Mouse (Mus musculus) kidney, postnatal 36 days (tissue): ENCODE measurements around the gene BC024978.

Source experiments
- DNase-seq, 2 experiments: peaks; one replicate each; pipeline ENCODE4 v3.0.0; 2021 to 2022; ENCODE audit warnings: mixed read lengths in 2 of 2

BC024978 gene

DNA sequence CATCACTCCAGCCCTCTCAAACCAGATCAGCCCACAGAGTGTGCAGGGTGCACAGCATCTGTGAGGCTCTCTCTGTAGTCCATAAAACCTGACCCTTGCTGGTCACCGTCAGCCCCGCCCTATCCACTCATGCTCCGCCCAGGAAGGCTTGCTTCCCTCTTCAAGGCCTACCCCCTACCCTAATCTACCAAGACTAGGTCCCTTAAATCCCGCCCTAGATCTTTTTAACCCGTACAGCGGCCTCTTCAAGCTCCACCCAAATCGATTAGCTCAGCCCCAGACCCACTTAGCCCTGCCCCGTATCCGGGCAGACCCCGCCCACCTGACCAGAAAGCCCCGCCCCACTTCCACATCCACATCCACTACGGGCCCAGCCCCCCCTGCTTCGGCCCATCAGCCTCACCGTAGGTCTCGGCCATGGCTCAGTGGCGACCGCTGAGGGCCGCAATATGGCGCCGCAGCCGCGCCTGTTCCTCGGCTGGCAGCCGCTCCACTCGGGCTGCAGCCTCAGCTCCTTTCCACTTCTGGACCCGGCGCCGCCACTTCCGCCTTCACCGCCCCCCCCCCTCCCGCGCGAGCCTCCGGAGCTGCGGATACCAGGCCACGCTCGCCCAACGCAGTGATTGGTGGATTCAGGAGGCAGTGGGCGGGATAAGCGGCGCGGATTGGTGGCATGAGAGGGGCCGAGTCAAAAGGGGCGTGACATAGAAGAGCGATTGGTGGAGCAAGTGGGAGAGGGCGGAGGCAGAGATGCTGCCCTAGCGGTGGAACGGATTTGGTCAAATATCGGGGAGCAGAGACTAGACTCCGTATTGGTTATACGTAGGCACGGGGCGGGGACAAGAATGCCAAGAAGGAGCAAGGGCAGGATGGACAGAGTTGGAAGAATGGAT lies 17.0 kb upstream of the BC024978 start, which contains the start of gene Rab4b:
Gene Rab4b, minus strand, starts transcription at position 573 of the 893 bp plus-strand sequence.
- peak; percentile 99 to 100 for DNase-seq

DNA sequence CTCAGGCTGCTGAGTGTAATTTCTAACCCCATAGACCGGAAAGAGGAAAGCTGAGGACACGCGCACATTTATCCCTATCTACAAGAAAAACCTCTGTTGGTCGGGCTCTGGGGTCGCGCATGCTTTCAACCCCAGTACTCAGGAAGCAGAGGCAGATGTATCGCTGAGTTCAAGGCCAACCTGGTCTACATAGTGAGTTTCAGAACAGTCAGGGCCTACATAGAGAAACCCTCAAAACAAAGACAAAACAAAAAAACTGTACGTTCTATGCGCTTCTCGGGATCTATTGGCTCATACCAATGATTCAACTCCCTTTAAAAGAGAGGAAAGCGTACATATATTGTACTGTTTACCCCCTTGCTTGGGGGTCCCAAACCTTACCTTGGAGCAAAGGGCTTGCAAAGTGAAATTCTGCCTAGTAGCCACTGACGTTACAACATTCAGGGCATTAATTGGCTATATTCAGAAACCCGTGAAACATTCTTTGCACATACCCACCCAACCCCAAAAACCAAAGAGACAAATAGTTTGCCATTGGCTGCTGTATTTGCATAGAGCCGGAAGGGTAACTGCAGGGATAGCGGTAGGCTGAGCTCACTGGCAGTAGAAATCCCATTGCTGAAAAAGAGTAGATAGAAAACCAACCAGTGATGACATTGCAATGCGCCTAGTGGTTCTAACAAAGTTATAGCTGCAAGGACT lies 16.2 kb upstream of the BC024978 start:
- no peak for DNase-seq

DNA sequence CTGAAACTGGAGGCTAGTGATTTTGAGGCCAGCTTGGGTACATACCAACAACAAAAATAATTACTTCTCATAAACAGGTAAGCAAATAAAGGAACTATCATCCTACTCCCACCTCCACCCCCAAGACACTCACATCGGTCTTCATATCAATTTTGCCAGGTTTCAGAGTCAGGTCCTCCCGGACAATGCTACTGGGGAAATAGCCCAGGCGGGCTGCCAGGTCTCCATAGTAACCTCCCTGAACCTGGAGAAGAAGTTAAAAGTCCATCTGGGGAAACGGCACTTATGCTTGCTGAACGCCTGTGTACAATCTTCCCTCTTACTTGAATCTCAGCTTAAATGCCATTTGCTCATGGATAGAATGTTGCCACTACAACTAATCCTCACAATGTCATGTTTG lies 15.5 kb upstream of the BC024978 start:
- peak; percentile 93 to 94 for DNase-seq

DNA sequence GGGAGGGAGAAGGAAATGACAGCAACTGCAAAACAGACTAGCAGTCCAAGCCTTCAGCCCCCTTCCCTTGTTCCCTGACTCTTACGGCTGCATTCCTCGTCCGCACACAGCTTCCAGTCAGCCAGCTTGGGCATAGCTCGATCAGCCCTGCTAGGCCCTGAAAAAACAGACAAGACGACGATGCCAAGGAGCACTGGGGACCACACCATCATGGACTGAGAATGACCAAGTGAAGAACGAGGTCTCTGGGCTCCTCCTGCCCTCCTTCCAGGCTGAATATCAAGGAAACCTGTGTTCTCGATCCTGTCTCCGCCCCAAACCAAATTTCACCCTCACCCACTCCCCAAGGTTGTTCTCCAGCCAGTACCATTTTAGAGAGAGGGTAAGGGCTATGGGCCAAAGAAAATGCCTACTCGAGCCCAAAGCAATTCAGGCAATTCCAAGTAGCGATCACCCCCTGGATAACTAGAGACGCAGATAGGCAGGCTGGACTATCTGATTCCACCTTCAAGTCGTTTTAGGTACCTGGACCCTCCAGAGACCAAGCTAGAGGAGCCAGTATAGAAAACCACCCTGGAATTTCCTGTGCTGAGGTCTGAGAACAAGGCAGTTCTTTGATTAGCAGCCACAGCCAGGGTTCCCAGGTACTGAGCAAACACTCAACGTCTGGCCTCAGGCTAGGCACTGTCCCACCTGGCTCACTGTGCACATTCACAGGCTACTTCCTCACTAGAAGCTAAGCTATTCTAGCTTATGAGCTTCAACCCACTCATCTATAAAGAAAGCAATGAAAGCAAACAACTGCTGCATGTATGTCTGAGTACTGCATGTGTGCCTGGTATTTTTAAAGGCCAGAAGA lies 14.5 kb upstream of the BC024978 start, which contains the start of the genes Gm21983 and Mia:
Gene Gm21983, minus strand, starts transcription at position 250 of the 859 bp plus-strand sequence.
Gene Mia, minus strand, starts transcription at position 321 of the 859 bp plus-strand sequence.
- no peak for DNase-seq

DNA sequence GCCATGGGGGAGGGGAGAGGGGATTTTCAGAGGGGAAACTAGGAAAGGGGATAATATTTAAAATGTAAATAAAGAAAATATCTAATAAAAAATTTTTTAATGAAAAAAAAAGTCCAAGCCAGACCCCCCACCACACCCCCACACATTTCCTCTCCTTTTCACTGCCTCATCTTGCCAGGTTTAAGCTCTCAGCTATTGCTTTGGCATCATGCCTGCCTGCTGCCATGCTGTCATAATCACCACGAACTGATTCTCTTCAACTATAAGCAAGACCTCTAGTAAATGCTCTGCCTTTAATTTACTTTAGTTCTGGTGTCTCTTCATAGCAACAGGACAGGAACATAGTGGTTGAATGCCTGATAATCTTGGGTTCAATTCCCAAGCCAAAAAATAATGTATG lies 13.1 kb upstream of the BC024978 start:
- DNase-seq, result no peak

DNA sequence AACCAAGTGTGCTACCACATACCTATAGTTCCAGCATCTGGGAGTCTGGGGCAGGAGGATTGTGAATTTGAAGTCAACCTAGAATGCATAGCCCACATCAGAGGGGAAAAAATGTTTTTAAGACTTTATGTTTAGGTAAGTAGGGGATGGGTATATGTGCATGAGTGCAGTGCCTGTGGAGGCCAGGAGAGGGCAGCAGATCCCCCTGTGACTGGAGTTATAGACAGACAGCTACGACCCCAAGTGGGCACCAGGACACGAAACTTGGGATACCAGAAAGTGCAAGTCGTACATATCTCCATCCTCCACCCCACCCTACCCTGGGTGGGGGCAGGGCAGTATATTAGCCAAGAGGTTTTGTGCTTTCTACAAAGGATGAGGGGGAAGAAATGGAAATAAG lies 10.6 kb upstream of the BC024978 start:
- peak in 1 of 2 experiments; percentile 68 for DNase-seq

DNA sequence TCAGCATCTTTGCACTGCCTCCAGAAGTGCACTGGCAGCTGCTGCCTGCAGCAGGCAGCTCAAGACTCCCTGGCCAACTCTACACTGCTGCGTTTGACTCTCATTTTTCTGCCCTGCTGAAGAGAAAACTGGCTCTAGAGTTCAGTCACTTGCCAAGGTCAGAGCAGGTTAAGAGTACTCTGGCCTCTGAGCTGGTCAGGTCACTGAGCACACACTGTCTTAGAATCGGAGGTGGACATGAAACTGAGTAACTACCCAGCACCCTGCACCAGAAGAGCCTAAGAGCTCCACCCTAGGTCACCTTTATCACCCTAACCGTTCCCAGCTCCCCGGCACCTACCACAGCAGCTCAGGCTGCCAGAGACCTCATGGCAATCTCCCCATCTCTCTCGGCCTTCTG lies 9.6 kb upstream of the BC024978 start:
- peak in 1 of 2 experiments; percentile 48 for DNase-seq

DNA sequence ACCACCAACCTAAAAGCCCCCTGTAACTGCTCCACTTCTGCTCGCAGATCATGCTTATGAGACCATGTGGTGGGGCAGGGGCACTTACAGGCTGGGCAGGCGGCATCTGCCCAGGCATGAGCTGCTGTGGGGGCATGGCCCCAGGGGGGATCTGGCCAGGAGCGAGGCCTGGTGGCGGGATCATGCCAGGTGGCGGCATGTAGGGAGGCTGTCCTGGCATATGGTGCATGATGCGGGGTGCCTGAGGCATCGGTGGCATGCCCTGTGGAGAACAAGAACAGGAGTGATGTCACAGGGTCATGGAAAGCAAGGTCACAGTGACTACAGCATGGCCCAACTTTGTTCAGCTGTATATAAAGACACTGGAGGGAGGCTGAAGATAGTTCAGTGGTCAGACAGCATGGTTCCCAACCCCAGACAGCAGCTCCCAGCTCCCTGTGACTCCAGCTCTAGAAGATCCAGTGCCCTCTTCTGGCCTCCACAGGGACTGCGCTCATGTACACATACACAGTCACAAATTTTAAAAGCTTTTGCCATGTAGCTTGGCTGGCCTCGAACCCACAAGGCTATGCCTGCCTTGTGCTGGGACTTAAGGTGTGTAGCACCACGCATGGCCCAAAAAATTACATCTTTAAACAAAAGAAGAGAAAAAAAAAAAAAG lies 6.2 kb upstream of the BC024978 start:
- DNase-seq, result peak in 1 of 2 experiments; percentile 46

DNA sequence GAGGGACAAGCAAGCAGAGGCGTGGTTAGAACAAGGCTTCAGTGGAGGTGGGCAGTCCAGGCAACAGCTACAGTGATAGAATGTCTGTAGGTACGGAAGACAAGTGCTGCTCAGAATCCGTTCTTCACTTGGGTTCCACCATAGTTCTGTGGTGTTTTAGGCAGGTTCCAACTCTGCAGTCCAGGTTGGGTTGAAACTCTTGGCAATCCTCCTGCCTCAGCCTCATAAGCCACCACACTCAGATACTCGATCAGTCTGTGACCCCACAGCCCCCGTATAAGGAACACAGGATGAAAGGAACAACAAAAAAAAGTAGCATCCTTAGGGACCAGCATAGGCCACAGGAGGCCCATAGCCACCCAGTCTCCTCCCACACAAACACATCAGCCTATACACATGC lies 3.1 kb upstream of the BC024978 start:
- no peak for DNase-seq

DNA sequence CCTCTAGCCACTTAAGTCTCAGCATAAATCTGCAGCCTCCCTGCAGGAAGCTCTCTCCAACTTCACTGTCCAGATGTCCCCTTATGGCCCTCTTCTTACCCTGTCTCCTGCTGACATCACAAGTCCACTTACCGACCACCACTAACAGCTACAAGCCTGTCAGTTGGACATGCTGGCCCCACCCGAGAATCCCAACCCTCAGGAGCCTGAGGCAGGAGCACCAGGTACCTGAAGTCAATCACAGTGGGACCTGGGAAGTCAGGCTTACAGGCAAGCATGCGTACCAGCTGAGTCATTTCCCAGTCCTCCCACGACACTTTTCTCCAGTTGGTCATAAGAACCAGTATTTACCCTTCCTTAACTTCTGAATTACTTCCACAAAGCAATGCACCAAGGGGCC lies 1.9 kb upstream of the BC024978 start:
- DNase-seq, result no peak

DNA sequence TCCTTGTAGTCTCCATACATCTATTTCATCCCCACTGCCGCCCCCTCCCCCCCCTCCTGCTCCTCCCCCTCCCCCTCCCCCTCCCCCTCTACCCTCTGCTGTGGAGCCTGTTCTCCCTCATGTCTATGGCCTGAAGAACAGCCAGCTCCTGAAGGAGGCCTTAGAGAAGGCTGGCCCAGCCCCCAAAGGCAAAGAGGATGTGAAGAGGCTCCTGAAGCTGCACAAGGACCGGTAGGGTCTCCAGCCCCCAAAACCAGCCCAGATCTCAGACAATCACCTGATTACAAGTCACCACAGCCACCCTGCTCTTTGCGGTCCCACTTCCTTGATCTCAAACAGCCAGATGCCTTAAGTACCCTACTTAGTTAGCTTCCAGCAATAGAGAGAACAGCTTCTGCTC lies 1.6 kb downstream of the BC024978 start:
- DNase-seq, result no peak

DNA sequence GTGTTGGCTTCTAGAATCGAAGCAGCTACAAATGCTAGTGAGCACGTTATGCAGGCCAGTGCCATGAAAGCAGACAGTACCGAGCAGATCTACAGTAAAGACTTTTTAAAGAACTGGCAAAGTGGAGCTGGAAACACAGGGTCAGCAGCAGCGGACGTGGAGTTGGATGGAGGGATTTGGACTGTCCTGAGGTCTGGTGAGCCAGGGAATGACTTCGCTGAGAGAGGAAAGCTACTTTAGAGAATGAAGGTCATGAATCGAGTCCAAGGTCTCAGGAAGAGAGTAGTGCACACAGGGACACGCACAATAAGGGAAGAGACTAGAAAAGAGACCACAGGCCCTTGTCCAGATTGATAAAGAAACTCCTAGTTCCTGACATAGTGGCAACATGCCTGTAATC lies 2.1 kb downstream of the BC024978 start:
- no peak for DNase-seq

DNA sequence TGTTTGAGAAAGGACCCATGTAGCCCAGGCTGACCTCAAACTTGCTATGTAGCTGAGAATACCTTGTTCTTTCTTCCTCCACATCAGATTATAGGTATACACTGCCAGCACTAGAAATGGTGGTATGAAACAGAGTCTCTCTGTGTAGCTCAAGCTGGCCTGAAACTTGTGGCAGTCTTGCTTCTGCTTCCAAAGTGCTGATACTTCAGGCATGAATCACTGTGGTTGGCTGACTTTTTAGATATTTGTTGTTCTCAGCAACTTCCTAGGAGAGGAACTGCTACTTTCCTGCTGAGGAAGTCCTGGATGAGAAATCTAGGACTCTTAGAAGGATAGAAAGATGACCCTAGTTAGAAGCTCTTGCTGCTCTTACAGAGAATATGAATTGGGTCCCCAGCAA lies 2.8 kb downstream of the BC024978 start:
- DNase-seq, result no peak

DNA sequence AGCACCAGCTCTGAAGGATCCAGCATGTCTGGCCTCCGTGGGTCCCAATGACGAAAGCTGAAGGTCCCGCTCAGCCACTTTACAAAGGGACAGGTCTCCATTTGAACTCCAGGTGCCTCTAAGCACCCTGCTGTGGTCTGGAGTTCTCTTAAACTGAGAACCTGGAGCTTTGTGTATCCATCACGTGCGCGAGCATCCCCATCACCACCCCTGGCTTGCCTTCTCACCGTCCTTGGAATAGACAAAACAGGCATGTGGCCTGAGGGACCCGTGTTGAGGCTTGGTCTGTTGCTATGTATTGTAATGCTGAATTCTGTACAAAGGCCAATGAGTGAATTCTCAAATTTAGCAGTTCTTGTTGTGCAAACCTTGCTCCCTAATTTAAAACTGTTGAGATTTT lies 3.2 kb downstream of the BC024978 start:
- no peak for DNase-seq

DNA sequence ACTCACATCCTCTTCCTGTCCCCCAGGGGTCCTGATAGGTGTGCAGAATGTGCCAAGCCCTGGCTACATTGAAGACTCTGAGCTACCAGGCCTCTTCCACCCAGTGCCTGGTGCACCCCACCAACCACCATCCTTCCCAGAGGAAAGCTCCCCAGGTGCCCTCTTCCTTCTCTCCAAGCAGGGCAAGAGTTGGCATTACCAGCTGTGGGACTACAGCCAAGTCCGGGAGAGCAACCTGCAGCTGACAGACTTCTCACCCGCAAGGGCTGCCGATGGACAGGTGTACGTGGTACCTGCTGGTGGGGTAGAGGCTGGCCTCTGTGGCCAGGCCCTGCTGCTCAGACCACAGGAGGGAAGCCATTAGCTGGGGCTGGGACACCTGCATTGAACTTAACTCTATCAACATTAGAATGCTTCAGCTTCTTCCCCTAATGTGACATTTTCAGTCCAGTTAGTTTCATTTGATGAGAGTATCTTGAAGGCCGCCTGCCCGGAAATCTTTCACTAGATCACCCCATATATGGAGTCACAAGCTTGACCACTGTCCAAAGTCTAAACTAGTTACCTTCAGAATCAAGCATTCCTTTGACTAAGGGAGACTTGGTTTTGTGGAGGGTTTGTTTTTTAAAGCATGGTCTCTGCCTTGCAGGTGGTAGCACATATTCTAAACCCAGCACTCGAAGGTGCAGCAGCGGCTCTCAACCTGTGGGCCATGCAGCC lies 8.3 kb downstream of the BC024978 start:
- DNase-seq, result peak; percentile 49 to 60

DNA sequence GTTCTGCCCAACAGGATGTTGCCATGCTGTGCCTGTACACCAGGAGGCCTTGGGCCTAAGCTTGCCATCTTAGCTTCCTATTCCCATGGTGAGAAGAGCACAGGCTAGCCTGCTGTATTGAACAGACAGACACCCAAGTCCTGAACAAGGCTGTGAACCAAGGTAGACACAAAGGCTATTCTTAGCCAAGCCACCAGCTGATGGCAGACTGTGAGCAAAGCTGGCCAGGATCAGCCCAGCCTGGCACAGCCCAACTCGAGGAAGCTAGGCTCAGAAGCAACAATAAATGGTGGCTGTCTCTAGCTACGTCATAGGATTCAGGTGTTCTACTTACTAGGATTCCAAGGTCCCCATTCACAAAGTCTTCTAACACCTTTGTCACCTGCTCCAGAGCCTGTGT lies 17.0 kb downstream of the BC024978 start:
- DNase-seq, result no peak

DNA sequence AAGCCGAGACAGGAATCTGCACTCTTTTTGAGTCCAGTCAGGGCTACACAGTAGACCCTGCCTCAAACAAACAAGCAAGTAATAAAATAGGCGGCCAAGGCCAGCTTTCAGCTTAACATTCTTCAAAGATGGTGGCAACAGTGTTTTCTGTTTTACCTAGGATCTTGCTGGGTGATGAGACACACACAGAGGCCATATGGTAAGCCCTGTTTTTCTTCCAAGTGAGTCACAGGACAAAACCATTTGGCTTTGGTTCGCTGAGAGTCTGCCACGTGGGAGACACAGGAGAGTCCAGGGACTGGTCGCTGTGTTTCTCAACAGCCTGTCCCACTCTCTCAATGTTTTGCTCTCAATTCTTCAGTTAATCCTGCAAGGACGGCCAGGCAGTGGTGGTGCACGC lies 23.0 kb downstream of the BC024978 start:
- no peak for DNase-seq

DNA sequence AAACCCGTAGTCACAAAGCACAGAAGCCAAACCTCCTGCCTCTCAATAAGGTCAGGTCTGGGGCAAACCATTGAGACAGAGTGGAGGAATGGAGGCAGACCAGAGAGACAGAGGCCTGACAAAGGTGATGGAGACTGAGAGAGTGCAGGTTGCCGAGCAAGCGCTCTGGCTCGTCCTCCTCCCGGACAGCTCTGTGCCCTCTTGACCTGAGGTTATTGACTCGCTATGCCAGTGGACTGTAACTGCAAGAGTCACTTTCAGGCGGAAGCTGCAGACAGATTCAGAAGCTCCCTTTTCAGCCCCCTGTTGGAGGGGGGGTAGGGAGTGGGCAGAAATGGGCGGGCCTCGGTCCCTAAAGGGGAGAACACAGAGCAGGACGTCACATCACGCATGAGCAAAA lies 24.4 kb downstream of the BC024978 start:
- peak; percentile 25 to 44 for DNase-seq

DNA sequence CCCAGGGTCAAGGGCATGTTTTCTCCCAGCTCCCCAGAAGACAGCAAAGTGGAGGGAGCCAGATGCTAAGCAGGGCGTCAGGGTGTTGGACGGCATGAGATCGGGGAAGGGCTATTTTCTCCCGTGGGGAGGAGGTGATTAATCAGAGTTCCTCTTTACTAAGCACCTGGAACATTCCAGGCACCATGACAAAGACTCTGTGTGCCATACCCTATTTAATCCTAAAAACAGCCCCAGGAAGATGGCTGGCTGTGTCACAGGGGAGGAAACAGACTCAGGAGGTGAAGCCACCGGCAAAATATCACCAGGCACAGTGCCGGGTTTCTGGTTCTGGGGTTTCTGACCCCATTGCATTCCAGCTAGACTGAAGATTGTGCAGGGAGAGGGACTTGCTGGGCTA lies 26.4 kb downstream of the BC024978 start:
- DNase-seq, result no peak

DNA sequence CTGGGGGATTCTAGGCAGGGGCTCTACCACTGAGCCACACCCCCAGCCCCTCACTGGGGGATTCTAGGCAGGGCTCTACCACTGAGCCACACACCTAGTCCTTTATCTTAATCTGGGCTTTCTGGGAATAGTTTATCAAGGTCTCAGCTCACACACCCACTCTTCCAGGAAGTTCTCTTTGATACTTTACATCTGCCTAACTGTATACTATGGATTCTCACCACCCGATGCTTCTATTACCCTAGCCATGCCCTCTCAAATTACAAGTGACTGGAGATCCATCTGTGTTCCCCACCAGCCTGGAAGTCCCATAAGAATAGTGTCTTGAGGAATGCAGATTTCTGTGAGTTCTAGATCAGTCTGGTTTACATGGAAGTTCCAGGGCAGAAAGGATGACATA lies 27.0 kb downstream of the BC024978 start:
- no peak for DNase-seq

DNA sequence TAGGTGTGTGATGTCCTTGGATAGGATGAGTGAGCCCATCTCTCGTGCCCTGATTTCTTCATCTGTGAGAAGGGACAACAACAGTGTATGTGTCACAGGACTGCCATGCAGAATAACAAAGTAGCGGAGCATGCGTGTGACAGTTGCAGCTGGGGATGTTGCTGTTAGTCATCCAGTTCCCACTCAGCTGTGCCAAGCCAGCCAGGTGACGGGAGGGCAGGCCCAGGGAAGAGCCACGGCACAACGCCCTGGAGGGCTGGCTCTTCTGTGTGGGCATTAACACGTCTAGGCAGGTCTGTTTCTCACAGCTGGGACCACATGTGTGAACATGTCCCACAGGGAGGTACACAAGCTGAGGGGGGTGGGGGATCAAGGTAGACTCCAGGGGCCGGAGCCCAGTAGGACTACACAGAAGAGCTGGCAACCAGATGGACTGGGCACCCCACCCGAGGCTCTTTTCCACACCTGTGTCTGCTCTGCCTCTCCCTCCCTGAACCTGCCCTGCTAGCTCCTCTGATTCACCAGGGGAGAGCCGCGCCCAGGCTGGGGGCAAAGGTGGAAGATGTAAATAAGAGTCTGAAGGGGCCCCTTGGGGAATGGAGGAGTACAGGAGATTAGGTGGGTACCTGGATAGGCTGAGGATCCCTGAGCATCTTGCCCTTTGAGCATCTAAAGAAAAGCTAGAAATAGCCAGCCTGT lies 29.4 kb downstream of the BC024978 start:
- no peak for DNase-seq
